Mouse (Mus musculus): Measurements from ENCODE around the gene Safb2. TPM values are rescaled to one million over a fixed set of nuclear protein-coding genes. Genes with fewer than 3 reads are reported as not detected.

Safb2 gene
- polyA plus RNA-seq, 2 experiments = 16.8 to 40.2 TPM

GRCm38 (mm10) chr17:56627530-56628277, 43.3 kb upstream of the Safb2 start, which contains the start of gene Catsperd:
Catsperd (plus strand) TSS chr17:56628143.
- 17% methylated on average over 26 of the region's 26 CpGs for WGBS (ENCODE audit: insufficient replicate concordance)
- Histone ChIP-seq H3K27me3 (ENCODE audit: control insufficient read depth, insufficient read depth, low read length) (no peaks in the 10 kb centered on the region; the same call in 1 of the 2 replicates), H3K27ac (no peak within 1 kb of the TSS), H3K4me1 (replicated peaks; ENCODE audit: control insufficient read depth in 2 of 2, insufficient read depth in 2 of 2, low read length in 1 of 2) (peaks cover 15 to 18% of the 10 kb centered on the region in 2 experiments), H3K4me2 (ENCODE audit: low read depth) (peak within 1 kb of the TSS; percentile 88), H3K4me3 (ENCODE audit: insufficient read depth in 1 of 2, low read depth in 2 of 2, low read length in 2 of 2) (peak within 1 kb of the TSS; percentile 83 to 91), H3K9me3 (ENCODE audit: control insufficient read depth, low read length) (no peaks in the 10 kb centered on the region), H3K36me3 (replicated peaks; ENCODE audit: control insufficient read depth, insufficient read depth, low read depth) (no peaks in the 10 kb centered on the region), H3K9ac (replicated peaks) (no peak within 1 kb of the TSS)
- no peak for ATAC-seq (ENCODE audit: insufficient read depth)
- no peak for DNase-seq (ENCODE audit: low read depth in 3 of 3, low spot score in 3 of 3)
- TF ChIP-seq EP300 (IDR thresholded peaks at IDR 0.05; ENCODE audit: low read depth) (no peak), CTCF (IDR thresholded peaks at IDR 0.05; ENCODE audit: low read depth) (no peak)

DNA sequence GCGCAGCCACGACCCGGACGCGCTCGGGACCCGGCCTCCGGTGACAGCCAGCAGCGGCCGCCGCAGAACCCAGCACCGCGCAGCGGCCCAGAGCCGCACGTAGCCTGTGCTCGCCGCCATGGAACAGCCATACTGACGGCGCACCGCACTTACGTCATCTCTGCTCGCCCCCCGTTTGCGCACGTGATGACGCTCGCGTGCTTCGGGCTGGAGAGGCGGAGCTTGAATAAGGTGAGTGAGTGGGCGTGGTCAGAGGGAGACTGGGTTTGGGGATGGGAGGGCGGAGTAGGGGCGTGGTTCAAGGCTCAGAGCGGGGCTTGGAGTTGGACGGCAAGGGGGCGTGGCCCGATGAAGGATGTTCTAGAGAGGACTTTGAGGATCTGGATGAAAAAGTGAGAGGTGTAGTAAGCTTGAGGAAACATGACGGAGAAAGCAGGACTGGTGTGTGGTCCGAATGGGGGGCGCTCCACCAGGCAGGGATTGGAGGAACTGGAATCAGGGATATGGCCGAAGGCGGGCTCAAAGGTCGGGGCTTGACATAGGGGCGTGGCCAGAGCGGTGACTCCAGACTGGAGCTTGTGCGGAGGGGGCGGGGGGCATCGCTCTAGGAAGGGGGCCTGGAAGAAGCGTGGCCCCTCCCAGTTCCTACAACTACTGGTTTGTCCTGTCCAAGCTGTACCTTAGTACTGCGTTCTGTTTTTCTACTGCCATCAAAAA, 42.5 kb upstream of the Safb2 start, which contains the start of gene Lonp1:
TSS of gene Lonp1 (minus strand) at position 134 of the 717 bp plus-strand sequence.
- peak within 1 kb of the TSS; percentile 88 for H3K4me2 ChIP-seq (ENCODE audit: low read depth)
- peak within 1 kb of the TSS; percentile 83 to 91 for H3K4me3 ChIP-seq (ENCODE audit: insufficient read depth in 1 of 2, low read depth in 2 of 2, low read length in 2 of 2)
- under 1% methylated on average over 51 of the region's 51 CpGs for WGBS (ENCODE audit: insufficient replicate concordance)
- no peaks in the 10 kb centered on the region for H3K9me3 ChIP-seq (ENCODE audit: control insufficient read depth, low read length)
- no peaks in the 10 kb centered on the region; the same call in 1 of the 2 replicates for H3K27me3 ChIP-seq (ENCODE audit: control insufficient read depth, insufficient read depth, low read length)
- H3K27ac ChIP-seq = no peak within 1 kb of the TSS; the same call in none of the 2 replicates
- H3K36me3 ChIP-seq (replicated peaks; ENCODE audit: control insufficient read depth, insufficient read depth, low read depth) = peaks cover 5% of the 10 kb centered on the region; the same call in 1 of the 2 replicates
- TF ChIP-seq CTCF (IDR thresholded peaks at IDR 0.05; ENCODE audit: low read depth) (peak; percentile 10; the same call in 1 of the 2 replicates), EP300 (IDR thresholded peaks at IDR 0.05; ENCODE audit: low read depth) (no peak)
- peaks cover 15 to 18% of the 10 kb centered on the region in 2 experiments for H3K4me1 ChIP-seq (replicated peaks; ENCODE audit: control insufficient read depth in 2 of 2, insufficient read depth in 2 of 2, low read length in 1 of 2)
- H3K9ac ChIP-seq (replicated peaks) = peak within 1 kb of the TSS; percentile 85
- DNase-seq (ENCODE audit: low read depth in 3 of 3, low spot score in 3 of 3) (peak; percentile 90 to 97 (median 91)), ATAC-seq (ENCODE audit: insufficient read depth) (peak; percentile 88)

DNA sequence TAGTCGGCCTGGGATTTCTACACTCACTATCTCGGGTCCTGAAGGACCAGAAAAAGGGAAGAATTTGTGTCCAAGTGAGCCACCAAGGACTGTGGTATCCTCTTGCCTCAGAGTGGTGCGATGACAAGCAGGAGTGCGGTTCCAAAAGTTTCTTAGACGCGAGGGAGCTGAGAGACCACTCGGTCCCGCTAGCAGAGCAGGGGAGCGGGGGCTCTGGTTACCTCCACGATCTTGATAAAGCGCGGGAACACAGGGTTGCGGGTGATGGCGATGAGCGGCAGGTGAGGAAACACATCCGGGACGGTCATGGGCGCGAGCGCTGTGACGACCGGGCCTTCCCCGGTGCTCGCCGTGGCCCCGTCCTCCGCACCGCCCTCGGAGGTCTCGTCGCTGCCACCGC, 41.9 kb upstream of the Safb2 start:
- under 1% methylated on average over 32 of the region's 32 CpGs for WGBS (ENCODE audit: insufficient replicate concordance)
- Histone ChIP-seq H3K4me1 (replicated peaks; ENCODE audit: control insufficient read depth in 2 of 2, insufficient read depth in 2 of 2, low read length in 1 of 2) (peaks cover 15 to 18% of the 10 kb centered on the region in 2 experiments), H3K27ac (no peak overlapping the region; the same call in 1 of the 2 replicates), H3K36me3 (replicated peaks; ENCODE audit: control insufficient read depth, insufficient read depth, low read depth) (peaks cover 9% of the 10 kb centered on the region), H3K27me3 (ENCODE audit: control insufficient read depth, insufficient read depth, low read length) (no peaks in the 10 kb centered on the region; the same call in 1 of the 2 replicates), H3K9ac (replicated peaks) (peak overlapping the region; percentile 85), H3K9me3 (ENCODE audit: control insufficient read depth, low read length) (no peaks in the 10 kb centered on the region), H3K4me3 (ENCODE audit: insufficient read depth in 1 of 2, low read depth in 2 of 2, low read length in 2 of 2) (peak overlapping the region; percentile 83 to 91), H3K4me2 (ENCODE audit: low read depth) (peak overlapping the region; percentile 88)
- no peak for TF ChIP-seq EP300 (IDR thresholded peaks at IDR 0.05; ENCODE audit: low read depth)
- no peak for TF ChIP-seq CTCF (IDR thresholded peaks at IDR 0.05; ENCODE audit: low read depth)
- no peak for DNase-seq (ENCODE audit: low read depth in 3 of 3, low spot score in 3 of 3)
- peak; percentile 34 for ATAC-seq (ENCODE audit: insufficient read depth)

DNA sequence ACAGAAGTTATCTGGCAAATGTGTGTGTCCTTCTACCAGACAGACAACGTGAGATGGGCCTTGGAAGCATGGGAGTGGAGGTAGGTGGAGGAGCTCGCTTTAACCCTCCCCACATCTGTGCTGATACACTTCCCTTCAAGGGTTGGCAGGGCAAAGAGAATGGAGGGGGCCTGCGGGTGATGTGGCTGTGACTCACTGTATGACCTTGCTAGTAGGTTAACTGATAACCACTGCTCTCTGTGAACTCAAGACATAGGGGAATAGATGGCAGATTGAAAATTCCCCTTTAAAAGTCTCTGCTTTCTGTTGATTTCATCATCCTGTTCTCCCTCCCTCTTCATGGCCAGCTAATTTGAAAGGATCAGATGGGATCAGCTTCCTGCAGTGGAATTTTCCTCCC, 41.1 kb upstream of the Safb2 start:
- peak overlapping the region; percentile 88 for H3K4me2 ChIP-seq (ENCODE audit: low read depth)
- WGBS (ENCODE audit: insufficient replicate concordance) = 54% methylated on average over 3 of the region's 3 CpGs
- H3K27ac ChIP-seq = no peak overlapping the region
- DNase-seq (ENCODE audit: low read depth in 3 of 3, low spot score in 3 of 3) = no peak
- H3K36me3 ChIP-seq (replicated peaks; ENCODE audit: control insufficient read depth, insufficient read depth, low read depth) = peaks cover 15% of the 10 kb centered on the region
- peaks cover 15 to 18% of the 10 kb centered on the region in 2 experiments for H3K4me1 ChIP-seq (replicated peaks; ENCODE audit: control insufficient read depth in 2 of 2, insufficient read depth in 2 of 2, low read length in 1 of 2)
- peak overlapping the region; percentile 23 to 91; a peak in 3 of 4 replicates for H3K4me3 ChIP-seq (ENCODE audit: insufficient read depth in 1 of 2, low read depth in 2 of 2, low read length in 2 of 2)
- TF ChIP-seq CTCF (IDR thresholded peaks at IDR 0.05; ENCODE audit: low read depth) (no peak), EP300 (IDR thresholded peaks at IDR 0.05; ENCODE audit: low read depth) (no peak)
- no peaks in the 10 kb centered on the region; the same call in 1 of the 2 replicates for H3K27me3 ChIP-seq (ENCODE audit: control insufficient read depth, insufficient read depth, low read length)
- H3K9me3 ChIP-seq (ENCODE audit: control insufficient read depth, low read length) = no peaks in the 10 kb centered on the region
- H3K9ac ChIP-seq (replicated peaks) = peak overlapping the region; percentile 85
- ATAC-seq (ENCODE audit: insufficient read depth) = no peak

Measured in liver, embryonic 14.5 days (tissue).